Mouse (Mus musculus) spleen, adult 18-20 months (tissue): Measurements from ENCODE around the gene Ccl25.

Experiments
- DNase-seq, 2 experiments: peaks; one replicate each; pipeline ENCODE4 v3.0.0; 2022; ENCODE audit warnings: mixed read lengths in 2 of 2

Gene Ccl25

GRCm38 (mm10) chr8:4324983-4325750, at the start of gene Ccl25, which contains the start of gene Elavl1:
Gene Ccl25, plus strand, starts transcription at chr8:4325210.
Gene Elavl1, minus strand, starts transcription at chr8:4325413.
- peak; percentile 93 to 98 for DNase-seq

GRCm38 (mm10) chr8:4275275-4276110, 49.5 kb upstream of the Ccl25 start, which contains the start of gene Timm44:
Gene Timm44, minus strand, starts transcription at chr8:4275913.
- DNase-seq: peak; percentile 85 to 92

GRCm38 (mm10) chr8:4276111-4276465, 48.9 kb upstream of the Ccl25 start:
- DNase-seq: no peak

- no peak for DNase-seq
Measured at GRCm38 (mm10) chr8:4292738-4293137, 32.3 kb upstream of the Ccl25 start.

GRCm38 (mm10) chr8:4297822-4298221, 27.2 kb upstream of the Ccl25 start:
- no peak for DNase-seq

GRCm38 (mm10) chr8:4304124-4304547, 20.9 kb upstream of the Ccl25 start:
- no peak for DNase-seq

- no peak for DNase-seq
Measured at GRCm38 (mm10) chr8:4305838-4306237, 19.2 kb upstream of the Ccl25 start.

- DNase-seq: no peak
Measured at GRCm38 (mm10) chr8:4312104-4312503, 12.9 kb upstream of the Ccl25 start.

- no peak for DNase-seq
Measured at GRCm38 (mm10) chr8:4313254-4314124, 11.5 kb upstream of the Ccl25 start.

- no peak for DNase-seq
Measured at GRCm38 (mm10) chr8:4314852-4315251, 10.2 kb upstream of the Ccl25 start.

- no peak for DNase-seq
Measured at GRCm38 (mm10) chr8:4318124-4318523, 6.9 kb upstream of the Ccl25 start.

GRCm38 (mm10) chr8:4318796-4319572, 6.0 kb upstream of the Ccl25 start:
- DNase-seq: no peak

GRCm38 (mm10) chr8:4319573-4319872, 5.5 kb upstream of the Ccl25 start:
- DNase-seq: no peak

- no peak for DNase-seq
Measured at GRCm38 (mm10) chr8:4320404-4320803, 4.6 kb upstream of the Ccl25 start.

GRCm38 (mm10) chr8:4321031-4321430, 4.0 kb upstream of the Ccl25 start:
- no peak for DNase-seq

- peak; percentile 65 to 81 for DNase-seq
Measured at GRCm38 (mm10) chr8:4322470-4322869, 2.5 kb upstream of the Ccl25 start.

GRCm38 (mm10) chr8:4323917-4324316, 1.1 kb upstream of the Ccl25 start:
- DNase-seq: no peak

- DNase-seq: no peak
Measured at GRCm38 (mm10) chr8:4324525-4324924, 485 bp upstream of the Ccl25 start.

GRCm38 (mm10) chr8:4325751-4326036, 684 bp downstream of the Ccl25 start:
- no peak for DNase-seq

GRCm38 (mm10) chr8:4329000-4329399, 4.0 kb downstream of the Ccl25 start:
- DNase-seq: no peak

- no peak for DNase-seq
Measured at GRCm38 (mm10) chr8:4333966-4334365, 9.0 kb downstream of the Ccl25 start.

- no peak for DNase-seq
Measured at GRCm38 (mm10) chr8:4335678-4336077, 10.7 kb downstream of the Ccl25 start.

- no peak for DNase-seq
Measured at GRCm38 (mm10) chr8:4340207-4340606, 15.2 kb downstream of the Ccl25 start.
